Mouse (Mus musculus) ovary, postnatal 10 days (tissue): ENCODE measurements at regions not wholly inside any gene's neighbourhood (a gene's known extent, or its start where the extent isn't known, plus 50 kb on each side); places are given as distances from the start of the nearest gene placed in this dataset.

Source experiments
- DNase-seq: peaks from one replicate; pipeline ENCODE4 v3.0.0; 2022; ENCODE audit warnings: low spot score

GRCm38 (mm10) chr10:17273855-17274254 lies 449.2 kb upstream of the Cited2 start:
- no peak for DNase-seq

GRCm38 (mm10) chr10:17275214-17275613 lies 447.8 kb upstream of the Cited2 start:
- DNase-seq, result no peak

DNA sequence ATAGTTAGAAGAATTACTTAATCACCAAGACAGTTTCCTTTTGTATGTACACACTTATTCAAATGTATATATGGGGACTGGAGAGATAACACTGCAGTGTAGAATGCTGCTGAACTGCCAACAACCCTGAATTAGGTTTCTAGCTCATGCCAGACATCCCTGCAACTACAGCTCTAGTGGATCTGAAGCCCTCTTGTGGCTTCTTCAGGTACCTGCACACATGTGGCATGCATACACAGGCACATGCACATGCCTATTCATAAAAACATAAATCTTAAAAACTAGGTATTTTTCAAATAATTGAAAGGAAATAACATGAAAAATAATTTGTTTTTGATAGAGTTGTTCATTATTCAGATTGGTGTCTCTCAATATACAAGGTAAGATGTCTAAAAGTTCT lies 445.1 kb upstream of the Cited2 start:
- DNase-seq, result no peak

DNA sequence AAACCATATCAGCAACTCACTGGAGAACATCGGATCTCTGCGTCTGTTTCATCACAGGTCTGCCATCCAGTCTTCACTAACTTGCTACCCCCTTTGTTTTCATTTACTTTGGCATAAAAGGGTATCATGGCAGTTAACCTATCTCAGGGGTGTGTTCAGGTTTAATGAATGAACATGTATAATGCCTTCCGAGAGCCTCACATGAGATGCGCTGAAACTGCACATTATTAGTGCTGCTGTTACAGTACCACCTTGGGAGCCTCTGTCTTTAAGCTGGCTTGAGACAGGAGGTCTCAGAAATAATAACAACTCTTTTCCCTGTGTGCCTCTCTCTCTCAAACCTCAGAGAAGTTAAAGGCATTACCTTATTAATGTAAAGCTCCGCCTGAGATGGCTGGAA lies 438.2 kb upstream of the Cited2 start:
- no peak for DNase-seq

DNA sequence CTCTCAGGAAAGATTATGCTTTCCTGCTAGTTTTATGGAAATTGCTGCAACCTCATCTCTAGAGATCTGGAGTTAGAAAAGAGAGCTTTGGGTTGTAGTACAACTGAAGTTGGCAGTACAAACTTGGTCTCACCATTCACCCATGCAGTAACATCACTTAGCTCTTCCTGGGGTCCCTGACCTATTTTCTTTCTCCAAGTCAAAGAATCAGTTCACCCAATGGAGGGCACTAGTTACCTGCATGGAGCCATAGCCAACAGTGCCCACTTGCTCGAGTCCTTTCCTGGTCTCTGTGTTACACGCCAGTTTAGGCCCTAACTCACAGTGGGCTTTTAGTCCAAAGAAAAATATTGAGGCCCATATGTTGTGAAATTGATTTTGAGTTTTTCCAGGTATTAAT lies 435.9 kb upstream of the Cited2 start:
- DNase-seq, result no peak

GRCm38 (mm10) chr10:17288231-17288630 lies 434.8 kb upstream of the Cited2 start:
- no peak for DNase-seq

- no peak for DNase-seq
Observed at GRCm38 (mm10) chr10:17292331-17292730, 430.7 kb upstream of the Cited2 start.

- DNase-seq, result no peak
Observed at GRCm38 (mm10) chr10:17294440-17294839, 428.6 kb upstream of the Cited2 start.

GRCm38 (mm10) chr10:17295157-17295556 lies 427.9 kb upstream of the Cited2 start:
- no peak for DNase-seq

DNA sequence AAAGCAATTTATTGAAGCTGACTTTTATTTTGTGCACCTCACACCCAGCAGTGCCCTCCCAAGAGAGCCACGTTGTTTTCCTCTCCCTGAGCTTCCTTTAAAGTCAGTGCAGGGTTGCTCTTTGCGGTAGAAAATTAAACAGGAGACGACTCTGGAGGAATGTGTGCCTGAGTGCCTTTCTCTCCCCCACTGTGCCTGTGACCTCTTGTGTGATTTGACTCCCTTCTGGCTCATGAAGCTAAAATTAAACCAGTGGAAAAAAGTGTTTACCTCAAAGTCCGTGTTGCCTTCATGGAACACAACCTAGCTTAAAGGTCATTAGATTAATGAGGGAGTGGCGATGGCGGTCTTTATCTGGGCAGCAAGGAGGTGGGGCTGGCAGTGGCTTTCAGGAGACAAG lies 423.4 kb upstream of the Cited2 start:
- DNase-seq, result no peak

- no peak for DNase-seq
Observed at GRCm38 (mm10) chr10:17326724-17327123, 396.3 kb upstream of the Cited2 start.

DNA sequence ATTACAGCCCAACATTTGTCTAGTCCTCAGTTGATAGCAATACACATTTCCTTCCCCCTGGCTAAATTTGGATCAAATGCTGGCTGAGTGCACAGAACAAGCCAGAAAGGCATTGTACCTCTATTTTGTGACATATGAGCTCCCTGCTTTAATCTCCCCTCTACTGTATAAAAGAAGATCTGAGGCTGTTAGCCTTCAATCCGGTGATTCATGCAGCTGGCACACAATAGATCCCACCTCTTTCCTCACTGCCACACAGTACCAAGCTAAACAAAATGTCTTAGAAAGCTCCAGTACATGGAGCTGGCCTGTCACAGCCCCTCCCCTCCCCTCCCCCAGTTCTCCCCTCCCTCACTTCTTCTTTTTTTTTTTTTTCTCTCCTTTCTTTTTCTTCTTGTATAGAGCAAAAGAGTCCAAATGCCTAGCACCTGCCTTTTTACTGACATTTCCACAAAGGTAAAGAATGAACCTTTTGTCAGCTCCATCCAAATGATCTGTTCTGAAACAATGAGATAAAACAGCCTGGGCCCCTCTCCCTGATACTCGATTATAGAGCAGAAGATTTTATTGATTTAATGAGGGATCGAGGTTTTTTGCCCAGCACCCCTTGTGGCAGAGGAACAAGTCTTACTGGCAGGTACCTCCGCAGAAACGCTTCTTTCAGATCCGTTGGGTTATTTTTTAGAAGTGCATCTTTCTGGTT lies 392.0 kb upstream of the Cited2 start:
- no peak for DNase-seq

GRCm38 (mm10) chr10:17331607-17332008 lies 391.4 kb upstream of the Cited2 start:
- no peak for DNase-seq

DNA sequence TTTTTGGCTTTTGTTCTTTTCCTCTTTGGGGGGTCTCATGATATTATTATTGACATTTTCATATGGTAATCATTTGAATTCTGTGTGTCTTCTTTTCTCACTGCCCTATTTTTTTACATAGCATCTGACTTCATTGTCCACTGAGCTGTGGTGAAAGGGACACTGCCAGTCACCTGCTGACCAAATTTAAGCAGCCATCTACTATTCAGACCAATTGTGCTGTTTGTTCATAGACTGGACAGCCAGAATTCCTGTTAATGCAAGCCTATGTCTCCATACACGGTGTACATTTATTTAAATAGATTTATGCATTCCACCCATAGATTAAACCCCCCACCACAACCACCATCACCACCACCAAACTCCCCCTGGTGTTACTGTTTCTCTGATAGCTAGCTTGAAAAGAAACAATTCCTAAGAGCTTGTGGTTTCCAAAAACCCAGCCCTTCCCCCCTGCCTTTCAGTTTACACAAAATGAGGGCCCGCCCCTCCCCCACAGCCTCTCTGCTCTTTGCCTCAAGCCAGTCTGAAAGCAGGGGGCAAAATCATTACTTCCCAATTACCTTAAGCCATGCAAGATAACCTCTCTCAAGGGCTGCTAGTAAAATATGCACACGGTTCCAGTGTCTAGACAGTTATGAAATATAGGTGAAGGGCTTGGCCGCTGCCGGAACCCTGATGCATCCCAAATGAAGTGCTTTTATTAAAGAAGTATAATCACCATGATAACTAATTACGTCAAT lies 390.8 kb upstream of the Cited2 start:
- no peak for DNase-seq

DNA sequence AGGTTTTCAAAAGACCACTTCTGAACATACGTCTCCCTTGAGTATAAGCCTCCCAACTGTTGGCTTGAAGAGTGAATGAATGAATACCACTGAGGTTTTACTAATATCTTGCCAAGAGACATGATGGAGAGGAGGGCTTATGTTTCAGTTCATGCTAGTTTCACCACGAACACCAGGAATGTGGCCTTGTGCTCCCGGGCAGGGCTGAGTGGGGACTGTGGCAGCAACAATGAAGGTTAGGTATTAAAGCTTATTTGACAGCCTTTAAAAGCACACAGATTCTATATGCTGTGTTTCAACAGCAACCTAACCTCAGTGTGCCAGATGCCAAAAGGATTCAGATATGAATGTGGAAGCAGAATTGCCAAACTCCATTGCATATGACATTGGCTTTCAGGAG lies 390.0 kb upstream of the Cited2 start:
- no peak for DNase-seq

GRCm38 (mm10) chr10:17333676-17334075 lies 389.3 kb upstream of the Cited2 start:
- no peak for DNase-seq

GRCm38 (mm10) chr10:17337217-17337616 lies 385.8 kb upstream of the Cited2 start:
- no peak for DNase-seq

DNA sequence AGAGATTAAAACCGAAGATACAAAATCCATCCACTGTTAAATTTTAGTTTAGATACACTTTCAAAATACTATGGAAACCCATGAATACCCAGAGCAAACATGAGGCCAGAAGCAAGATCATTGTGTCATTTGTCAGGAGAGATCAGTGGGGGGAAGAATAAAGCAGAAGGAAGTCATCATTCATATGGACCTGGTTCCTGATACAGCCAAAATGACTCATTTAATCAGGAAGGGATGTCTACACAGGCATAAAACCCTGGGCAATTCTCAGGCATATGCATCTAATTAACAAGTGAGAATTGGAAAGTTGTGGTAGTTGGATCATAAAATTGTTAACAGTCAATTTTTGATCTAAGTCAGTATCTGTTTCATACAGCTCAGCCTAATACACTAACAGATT lies 379.2 kb upstream of the Cited2 start:
- no peak for DNase-seq

GRCm38 (mm10) chr10:17352202-17352994 lies 370.6 kb upstream of the Cited2 start:
- DNase-seq, result no peak

DNA sequence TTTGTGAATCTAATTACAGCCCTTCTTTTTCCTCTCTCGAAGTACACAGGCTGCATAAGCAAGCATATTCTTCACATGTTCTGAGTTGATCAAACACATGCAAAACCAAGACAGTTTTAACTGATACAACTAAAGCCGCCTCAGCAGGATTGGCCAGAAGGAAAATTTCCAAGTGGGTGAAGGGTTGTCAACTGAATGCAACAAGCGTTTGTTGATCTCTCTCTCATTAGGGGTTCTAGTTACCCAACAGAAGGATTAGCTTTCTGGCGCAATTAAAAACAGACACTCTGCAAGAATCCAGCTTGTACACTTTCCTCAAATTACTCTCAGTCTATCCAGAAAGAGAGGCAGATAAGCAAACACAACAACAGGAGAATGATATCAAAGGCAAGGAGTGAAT lies 367.5 kb upstream of the Cited2 start:
- no peak for DNase-seq

GRCm38 (mm10) chr10:17356041-17356440 lies 367.0 kb upstream of the Cited2 start:
- no peak for DNase-seq

- no peak for DNase-seq
Observed at GRCm38 (mm10) chr10:17362643-17363042, 360.4 kb upstream of the Cited2 start.
